Mouse (Mus musculus) hindbrain, embryonic 10.5 days (tissue): ENCODE measurements around the gene Tmem222. TPM values are rescaled to one million over a fixed set of nuclear protein-coding genes. Genes with fewer than 3 reads are reported as not detected.

Experiments
- DNase-seq: peaks from one replicate; pipeline ENCODE4 v3.0.0-alpha.2; 2017; ENCODE audit warnings: low spot score
- H3K27ac ChIP-seq: fragments of 300-500 bp; sonication (generic); 2 replicates; pipeline ENCODE4 v1.5.1; 2016; ENCODE audit warnings: mild to moderate bottlenecking, moderate library complexity
- H3K27me3 ChIP-seq: fragments of 300-500 bp; sonication (generic); 2 replicates; pipeline ENCODE4 v1.6.1; 2016; ENCODE audit warnings: mild to moderate bottlenecking; ENCODE audit not compliant: poor library complexity, insufficient read depth, severe bottlenecking
- H3K36me3 ChIP-seq: fragments of 300-500 bp; sonication (generic); 2 replicates; pipeline ENCODE4 v1.6.1; 2016; ENCODE audit warnings: mild to moderate bottlenecking, moderate library complexity
- H3K4me1 ChIP-seq: fragments of 300-500 bp; sonication (generic); replicated peaks from 2 replicates; pipeline ENCODE4 v1.6.1; 2016; ENCODE audit warnings: mild to moderate bottlenecking
- H3K4me3 ChIP-seq: fragments of 300-500 bp; sonication (generic); 2 replicates; pipeline ENCODE4 v1.5.1; 2016; ENCODE audit warnings: mild to moderate bottlenecking, moderate library complexity
- H3K9me3 ChIP-seq: fragments of 300-500 bp; sonication (generic); 2 replicates; pipeline ENCODE4 v1.6.1; 2016; ENCODE audit warnings: mild to moderate bottlenecking, moderate library complexity
- WGBS: fragments of 180-500 bp; shearing (Covaris S2); methylation state at CpG from one replicate; pipeline ENCODE4 v1.1.7; 2016; 5-methylcytosine and 5-hydroxymethylcytosine counted together
- polyA plus RNA-seq: library from polyadenylated mRNA; unstranded; fragments of >200 nt; fragmentation: Nextera tagmentation; extraction: Ambion mirVana; gene quantifications from 2 replicates; pipeline ENCODE4 v1.2.1, GENCODE M21; 2016

The Tmem222 gene
- polyA plus RNA-seq, 1 experiment from 2014 or later, result 87.8 TPM

DNA sequence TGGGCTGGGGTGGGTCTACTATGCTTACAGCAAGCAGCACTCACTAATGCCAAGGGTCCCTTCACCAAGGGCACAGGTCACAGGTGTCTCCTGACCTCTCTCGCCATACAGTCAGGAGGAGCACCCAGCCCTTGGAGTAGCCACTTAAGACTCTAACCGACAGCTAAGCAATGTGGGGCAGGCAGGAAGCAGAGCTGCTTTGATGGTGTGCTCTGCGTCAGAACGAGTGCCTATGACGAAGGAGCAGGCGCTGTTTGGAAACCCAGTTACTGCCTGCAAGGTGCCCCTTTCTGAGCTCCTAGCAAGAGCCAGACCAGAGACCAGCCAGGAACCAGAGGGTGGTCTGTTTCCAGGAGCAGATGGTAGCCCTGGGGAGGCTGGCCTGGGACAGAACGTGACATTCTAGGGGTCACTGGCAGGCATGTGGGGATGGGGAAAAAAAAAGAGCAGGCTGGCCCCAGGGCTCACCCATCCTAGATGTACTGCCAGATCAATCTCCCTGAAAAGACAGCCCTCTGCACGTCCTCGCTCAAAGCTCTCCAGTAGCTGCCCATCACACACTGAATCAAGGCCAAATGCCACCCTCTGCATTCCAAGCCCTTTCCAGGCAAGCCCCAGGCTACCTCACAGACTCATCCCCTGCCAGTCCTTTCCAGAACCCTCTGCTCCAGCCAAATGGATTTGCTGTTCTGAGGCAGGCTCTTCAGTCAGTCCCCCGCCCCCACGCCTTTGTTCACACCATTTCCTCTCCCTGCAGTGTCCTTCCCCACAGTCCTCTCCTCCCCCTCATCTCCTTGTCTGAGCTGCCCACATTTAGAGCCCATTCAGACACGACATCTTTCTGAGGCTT is 21.1 kb upstream of the Tmem222 start:
- Histone ChIP-seq H3K27me3 (peaks cover 19% of the 10 kb centered on the region), H3K9me3 (no peaks in the 10 kb centered on the region), H3K27ac (peak overlapping the region; percentile 65), H3K4me3 (no peak overlapping the region), H3K36me3 (peaks cover 61% of the 10 kb centered on the region), H3K4me1 (peaks cover 57% of the 10 kb centered on the region)
- 24% methylated on average over 12 of the region's 12 CpGs for WGBS
- peak; percentile 24 for DNase-seq

DNA sequence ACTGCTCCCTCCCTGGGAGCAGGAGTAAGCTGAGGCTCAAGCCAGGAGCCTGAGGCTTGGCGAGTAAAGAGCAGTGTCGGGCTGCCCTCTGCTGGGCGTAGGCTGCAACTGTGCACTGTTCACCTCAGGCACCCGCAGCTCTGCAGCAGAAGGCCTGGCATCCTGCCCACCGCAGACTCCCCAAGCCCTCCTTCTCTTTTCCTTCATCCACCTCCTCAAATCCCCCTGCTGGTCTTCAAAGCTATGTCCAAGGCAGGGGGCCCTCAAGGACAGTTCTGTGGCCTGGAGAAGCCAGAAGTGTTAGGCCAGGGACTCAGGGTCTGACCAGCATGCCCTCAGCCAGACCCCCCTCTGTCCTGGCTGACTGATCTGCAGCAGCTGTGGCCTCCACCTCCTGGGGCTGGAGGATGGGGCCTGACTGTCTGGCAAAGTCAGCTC is 20.2 kb upstream of the Tmem222 start:
- Histone ChIP-seq H3K4me1 (peaks cover 66% of the 10 kb centered on the region), H3K36me3 (peaks cover 52% of the 10 kb centered on the region), H3K9me3 (no peaks in the 10 kb centered on the region), H3K27me3 (peaks cover 19% of the 10 kb centered on the region), H3K27ac (peak overlapping the region; percentile 65), H3K4me3 (no peak overlapping the region)
- peak; percentile 78 for DNase-seq
- under 1% methylated on average over 5 of the region's 5 CpGs for WGBS

DNA sequence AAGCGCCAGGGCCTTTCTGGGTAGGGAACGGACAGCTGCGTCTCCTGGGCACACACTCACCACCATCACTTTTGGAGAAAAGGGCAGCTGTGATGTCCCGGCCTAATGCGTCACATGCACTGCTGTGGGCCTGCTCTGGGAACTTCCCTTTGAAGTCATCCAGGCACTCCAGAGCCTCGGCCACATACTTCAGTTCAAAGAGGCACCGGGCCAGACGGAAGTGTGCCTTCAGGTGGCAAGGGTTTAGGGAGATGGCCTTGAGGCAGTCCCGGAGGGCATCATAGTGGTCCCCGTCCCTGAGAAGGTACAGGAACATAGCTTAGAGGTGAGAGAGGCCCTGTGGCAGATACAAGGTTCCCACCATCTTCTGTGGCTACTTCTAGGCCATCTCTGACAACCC is 19.8 kb upstream of the Tmem222 start:
- peaks cover 19% of the 10 kb centered on the region for H3K27me3 ChIP-seq
- H3K27ac ChIP-seq, result peak overlapping the region; percentile 65; the same call in 1 of the 2 replicates
- peaks cover 69% of the 10 kb centered on the region for H3K4me1 ChIP-seq
- H3K4me3 ChIP-seq, result no peak overlapping the region
- DNase-seq, result no peak
- peaks cover 49% of the 10 kb centered on the region for H3K36me3 ChIP-seq
- no peaks in the 10 kb centered on the region for H3K9me3 ChIP-seq
- 71% methylated on average over 10 of the region's 10 CpGs for WGBS

DNA sequence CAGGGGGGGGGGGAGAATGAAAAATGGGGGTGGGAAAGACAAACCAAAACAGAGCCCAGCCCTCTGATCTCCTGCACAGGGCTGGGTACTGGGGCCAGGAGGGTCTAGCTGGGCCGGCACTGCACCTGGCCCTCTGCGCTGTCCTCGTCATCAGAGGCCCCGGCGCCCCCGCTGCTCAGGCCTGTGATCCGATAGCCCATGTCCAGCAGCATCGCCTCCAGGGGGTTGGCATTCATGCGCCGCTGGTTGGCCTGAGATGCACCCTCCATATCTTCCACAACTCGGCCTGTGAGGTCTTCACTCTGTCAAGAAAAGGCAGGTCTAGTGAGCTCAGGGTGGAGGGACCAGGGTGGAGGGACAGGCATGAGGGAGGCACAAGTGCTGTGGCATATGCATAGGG is 16.5 kb upstream of the Tmem222 start:
- H3K9me3 ChIP-seq, result no peaks in the 10 kb centered on the region
- no peak for DNase-seq
- H3K27ac ChIP-seq, result peak overlapping the region; percentile 87
- peaks cover 19% of the 10 kb centered on the region for H3K27me3 ChIP-seq
- H3K36me3 ChIP-seq, result peaks cover 28% of the 10 kb centered on the region
- peaks cover 60% of the 10 kb centered on the region for H3K4me1 ChIP-seq
- 22% methylated on average over 11 of the region's 11 CpGs for WGBS
- 0 out of 2 replicates have a peak overlapping the region, but pooled peaks have one; percentile 32 for H3K4me3 ChIP-seq

DNA sequence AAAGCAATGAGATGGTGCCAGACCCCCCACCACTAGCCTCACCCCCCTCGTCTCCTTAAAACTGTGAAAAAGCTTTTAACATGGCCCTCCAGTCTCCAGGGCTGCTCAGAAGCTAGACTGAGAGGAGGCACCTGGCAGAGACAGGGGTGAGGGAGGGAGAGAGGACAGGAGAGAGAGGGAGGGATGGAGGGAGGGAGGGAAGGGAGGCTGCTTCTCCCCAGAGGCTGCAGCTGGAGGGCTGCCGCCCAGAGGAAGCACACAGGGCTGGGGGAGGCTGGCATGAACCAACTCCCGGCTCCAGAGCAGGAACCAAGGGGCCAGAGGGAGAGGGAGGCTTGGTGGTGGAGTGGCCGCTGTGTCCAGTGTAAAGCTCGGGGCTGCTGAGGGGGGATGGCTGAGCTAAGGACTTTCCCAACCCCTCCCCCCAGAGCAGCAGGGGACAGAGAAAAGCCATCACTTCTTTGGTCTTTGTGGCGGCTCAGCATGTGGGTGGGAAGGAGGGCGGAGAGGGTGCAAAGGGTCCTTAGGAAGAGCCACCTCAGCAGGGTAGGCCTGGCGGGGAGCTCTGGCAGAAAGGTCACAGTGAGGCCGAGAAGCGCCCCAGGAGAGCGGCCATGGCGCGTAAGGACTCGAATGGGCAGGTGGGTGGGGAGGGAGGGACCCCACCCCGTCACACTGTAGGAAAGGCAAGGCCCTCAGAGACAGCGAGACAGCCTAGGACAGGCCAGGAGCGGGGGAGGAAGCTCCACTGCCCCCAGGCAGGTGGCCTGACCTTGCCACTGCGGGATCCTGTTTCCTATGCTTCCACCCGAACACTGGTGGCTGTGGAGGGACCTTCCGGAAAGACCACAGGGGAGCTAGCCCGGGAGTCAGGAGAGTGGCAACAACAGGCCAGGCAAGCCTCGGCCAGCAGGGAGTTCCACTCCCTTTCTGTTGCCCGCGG is 15.6 kb upstream of the Tmem222 start:
- Histone ChIP-seq H3K4me3 (peak overlapping the region; percentile 32), H3K36me3 (peaks cover 28% of the 10 kb centered on the region), H3K9me3 (no peaks in the 10 kb centered on the region), H3K4me1 (peaks cover 50% of the 10 kb centered on the region), H3K27ac (peak overlapping the region; percentile 87), H3K27me3 (peaks cover 19% of the 10 kb centered on the region)
- 5% methylated on average over 24 of the region's 24 CpGs for WGBS
- peak; percentile 37 for DNase-seq

DNA sequence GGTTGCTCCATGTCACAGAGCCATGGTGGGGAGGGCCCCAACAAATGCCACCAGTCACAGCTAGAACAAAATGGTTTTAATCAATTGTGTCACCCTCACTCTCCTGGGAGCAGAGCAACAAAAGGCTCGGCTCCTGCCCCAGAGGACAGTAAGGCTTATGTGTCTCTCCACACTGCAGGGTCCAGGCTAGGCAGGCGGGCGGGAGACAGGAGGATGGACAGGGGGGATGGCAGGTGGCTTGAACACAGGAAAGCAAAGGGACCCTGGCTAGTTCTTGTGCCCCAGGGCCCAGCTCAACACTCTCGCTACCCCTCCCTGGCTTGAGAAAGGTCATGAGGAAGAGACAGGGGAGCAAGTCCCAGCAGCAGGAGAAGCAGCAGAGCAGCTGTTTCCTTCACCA is 14.8 kb upstream of the Tmem222 start:
- Histone ChIP-seq H3K36me3 (peaks cover 28% of the 10 kb centered on the region), H3K9me3 (no peaks in the 10 kb centered on the region), H3K27ac (peak overlapping the region; percentile 87; the same call in 1 of the 2 replicates), H3K27me3 (peaks cover 19% of the 10 kb centered on the region), H3K4me3 (no peak overlapping the region), H3K4me1 (peaks cover 43% of the 10 kb centered on the region)
- peak; percentile 25 for DNase-seq
- WGBS, result 49% methylated on average over 4 of the region's 4 CpGs

DNA sequence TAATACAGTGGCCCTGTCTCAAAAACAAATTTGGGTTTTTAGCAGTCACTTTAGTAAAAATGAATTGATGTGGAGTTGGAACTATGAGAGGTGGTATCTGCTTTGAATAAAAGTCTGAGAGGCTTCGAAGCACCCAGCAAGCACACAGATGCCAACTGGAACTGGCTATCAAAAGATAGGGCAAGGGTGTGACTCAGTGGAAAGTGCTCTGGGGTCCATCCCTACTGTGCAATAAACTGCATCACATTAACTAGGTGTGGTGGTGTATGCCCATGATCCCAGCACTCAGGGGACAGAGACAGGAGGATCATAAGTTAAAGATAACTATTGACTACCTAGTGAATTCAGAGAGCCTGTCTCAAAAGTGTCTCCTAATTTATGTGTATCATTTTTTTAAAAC is 13.7 kb upstream of the Tmem222 start:
- 91% methylated on average over 1 of the region's 1 CpGs for WGBS
- Histone ChIP-seq H3K9me3 (no peaks in the 10 kb centered on the region), H3K4me1 (peaks cover 38% of the 10 kb centered on the region), H3K27me3 (peaks cover 15% of the 10 kb centered on the region), H3K27ac (no peak overlapping the region), H3K36me3 (peaks cover 17% of the 10 kb centered on the region), H3K4me3 (no peak overlapping the region)
- no peak for DNase-seq

DNA sequence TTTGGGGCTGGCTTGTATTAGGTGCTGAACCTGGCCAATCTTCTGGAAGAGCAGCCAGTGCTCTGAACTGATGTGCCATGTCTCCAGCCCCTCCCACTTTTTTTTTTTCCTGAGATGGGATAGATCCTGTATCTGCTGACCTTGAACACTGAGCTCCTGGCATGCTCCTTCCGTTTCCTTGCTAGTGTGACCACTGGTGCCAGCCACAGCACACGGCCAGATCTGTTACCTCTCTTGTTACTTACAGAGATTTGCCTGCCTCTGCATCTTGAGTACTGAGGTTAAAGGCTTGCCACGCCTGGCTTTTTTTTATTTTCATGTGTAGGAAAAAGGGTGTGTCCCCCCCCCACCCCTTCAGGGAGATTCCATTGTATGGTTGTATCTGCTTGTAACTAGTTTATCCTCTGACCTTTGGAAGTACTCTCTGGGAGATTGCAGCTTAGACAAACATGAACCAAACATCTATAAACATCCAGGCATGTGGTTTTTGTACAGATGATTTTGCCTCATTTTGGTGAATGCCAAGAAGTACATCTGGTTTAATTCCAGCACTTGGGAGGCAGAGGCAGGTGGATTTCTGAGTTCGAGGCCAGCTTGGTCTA is 9.0 kb upstream of the Tmem222 start:
- no peaks in the 10 kb centered on the region for H3K36me3 ChIP-seq
- 85% methylated on average over 4 of the region's 4 CpGs for WGBS
- no peak overlapping the region for H3K4me3 ChIP-seq
- H3K27ac ChIP-seq, result no peak overlapping the region
- no peaks in the 10 kb centered on the region for H3K9me3 ChIP-seq
- no peak for DNase-seq
- H3K4me1 ChIP-seq, result peaks cover 21% of the 10 kb centered on the region
- H3K27me3 ChIP-seq, result no peaks in the 10 kb centered on the region

DNA sequence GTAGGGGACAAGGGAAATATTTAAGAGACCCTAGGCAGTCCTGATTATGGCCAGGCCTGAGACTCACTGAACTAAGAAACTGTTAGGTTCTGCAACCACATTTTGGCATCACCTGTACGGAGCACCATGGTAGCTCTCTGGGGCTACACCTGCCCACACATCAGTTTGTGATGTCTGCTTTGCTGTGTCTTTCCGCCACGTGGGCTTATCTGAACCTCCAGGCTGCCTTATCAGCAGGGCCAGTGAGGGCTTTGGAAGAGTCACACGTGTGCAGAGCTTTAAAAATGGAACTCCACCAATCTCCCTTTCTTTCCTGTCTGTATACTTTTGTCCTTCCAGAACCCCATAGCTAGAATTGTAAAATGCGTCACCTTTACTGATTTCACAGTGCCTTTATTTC is 8.4 kb upstream of the Tmem222 start:
- Histone ChIP-seq H3K4me3 (no peak overlapping the region), H3K4me1 (peaks cover 24% of the 10 kb centered on the region), H3K27ac (no peak overlapping the region), H3K36me3 (no peaks in the 10 kb centered on the region), H3K27me3 (no peaks in the 10 kb centered on the region), H3K9me3 (no peaks in the 10 kb centered on the region)
- WGBS, result 89% methylated on average over 5 of the region's 5 CpGs
- no peak for DNase-seq

DNA sequence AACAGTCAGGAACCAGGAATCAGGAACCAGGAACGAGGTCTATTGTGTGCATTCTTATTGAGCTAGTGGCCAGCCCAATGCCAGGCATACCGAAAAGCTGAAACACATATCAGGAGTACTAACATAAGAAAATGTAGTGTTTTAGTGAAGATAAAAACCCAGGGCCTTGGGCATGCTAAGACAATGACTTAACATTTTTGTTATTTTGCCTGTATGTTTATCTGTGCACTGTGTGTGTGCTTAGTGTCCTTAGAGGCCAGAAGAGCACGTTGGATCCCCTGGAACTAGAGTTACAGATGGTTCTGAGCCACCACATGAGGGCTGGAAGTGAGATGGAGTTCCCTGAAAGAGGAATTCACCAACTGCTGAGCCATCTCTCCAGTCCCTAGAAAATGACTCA is 7.7 kb upstream of the Tmem222 start:
- H3K9me3 ChIP-seq, result no peaks in the 10 kb centered on the region
- WGBS, result 79% methylated on average over 3 of the region's 3 CpGs
- H3K36me3 ChIP-seq, result no peaks in the 10 kb centered on the region
- H3K27me3 ChIP-seq, result no peaks in the 10 kb centered on the region
- peaks cover 24% of the 10 kb centered on the region for H3K4me1 ChIP-seq
- no peak overlapping the region for H3K27ac ChIP-seq
- no peak for DNase-seq
- no peak overlapping the region for H3K4me3 ChIP-seq

DNA sequence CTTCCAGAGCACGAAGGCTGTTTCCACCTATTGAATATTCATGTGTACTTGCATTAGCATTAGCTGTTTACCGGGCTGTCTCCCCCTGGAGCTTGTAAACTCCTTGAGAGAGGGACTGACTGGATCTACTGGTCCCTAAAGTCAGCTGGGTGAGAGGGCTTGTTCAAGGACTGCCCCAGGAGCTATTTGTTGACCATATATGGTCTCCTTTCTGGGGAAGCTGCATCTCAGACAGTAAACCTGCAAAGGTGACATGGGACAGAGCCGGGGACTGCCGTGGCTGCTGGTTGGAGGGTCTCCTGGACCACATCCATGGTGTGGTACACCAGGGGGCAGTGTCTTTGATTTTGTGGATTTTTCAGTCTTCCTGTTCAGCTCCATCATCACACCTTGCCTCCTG is 5.1 kb upstream of the Tmem222 start:
- H3K4me3 ChIP-seq, result peak overlapping the region; percentile 16; the same call in 1 of the 2 replicates
- H3K27ac ChIP-seq, result peak overlapping the region; percentile 82
- H3K9me3 ChIP-seq, result no peaks in the 10 kb centered on the region
- H3K27me3 ChIP-seq, result no peaks in the 10 kb centered on the region
- peaks cover 31% of the 10 kb centered on the region for H3K4me1 ChIP-seq
- no peaks in the 10 kb centered on the region for H3K36me3 ChIP-seq
- DNase-seq, result peak; percentile 27
- WGBS, result 19% methylated on average over 4 of the region's 4 CpGs

DNA sequence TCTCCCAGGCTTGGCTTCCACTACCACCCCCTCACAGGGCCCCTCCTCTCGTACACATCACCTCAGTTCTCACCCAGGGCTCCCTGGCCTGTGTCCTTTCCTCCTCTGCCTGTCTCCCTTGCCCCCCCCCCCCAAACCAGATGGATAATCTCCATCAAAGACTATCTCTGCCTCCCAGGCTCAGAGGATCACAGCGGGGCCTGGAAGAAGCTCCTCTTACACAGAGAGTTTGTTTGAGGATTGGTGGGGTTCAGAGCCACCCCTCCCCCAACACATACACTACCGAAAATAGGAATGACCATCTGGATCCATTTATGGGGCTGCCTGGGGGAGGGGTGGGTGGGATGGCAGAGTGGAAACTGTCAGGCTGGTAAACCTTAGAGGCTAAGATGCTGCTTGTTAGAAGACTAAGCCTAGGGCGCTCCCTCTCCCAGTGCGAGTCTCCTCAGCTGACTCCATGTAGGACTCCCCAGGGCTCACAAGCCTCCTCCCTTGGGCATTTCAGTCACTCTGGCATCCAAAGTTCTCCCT is 4.4 kb upstream of the Tmem222 start:
- DNase-seq, result peak; percentile 70
- Histone ChIP-seq H3K27ac (peak overlapping the region; percentile 82), H3K4me3 (peak overlapping the region; percentile 16; the same call in 1 of the 2 replicates), H3K9me3 (no peaks in the 10 kb centered on the region), H3K27me3 (no peaks in the 10 kb centered on the region), H3K4me1 (peaks cover 34% of the 10 kb centered on the region), H3K36me3 (no peaks in the 10 kb centered on the region)
- 22% methylated on average over 5 of the region's 5 CpGs for WGBS
